Mouse (Mus musculus): ENCODE measurements at regions not wholly inside any gene's neighbourhood (a gene's known extent, or its start where the extent isn't known, plus 50 kb on each side); places are given as distances from the start of the nearest gene placed in this dataset.

GRCm38 (mm10) chr10:96520995-96521760 lies 95.6 kb upstream of the Btg1 start:
- Histone ChIP-seq H3K9ac (ENCODE audit: low read length) (no peak overlapping the region), H3K4me1 (ENCODE audit: control insufficient read depth, insufficient read depth, low read length) (no peaks in the 10 kb centered on the region), H3K4me2 (ENCODE audit: low read depth, low read length) (no peak overlapping the region), H3K27ac (ENCODE audit: low read length) (no peak overlapping the region), H3K9me3 (replicated peaks; ENCODE audit: control insufficient read depth, low read length) (no peaks in the 10 kb centered on the region), H3K36me3 (ENCODE audit: control insufficient read depth, insufficient read depth) (no peaks in the 10 kb centered on the region), H3K27me3 (ENCODE audit: control insufficient read depth, insufficient read depth, low read length) (no peaks in the 10 kb centered on the region), H3K4me3 (ENCODE audit: low read length) (no peak overlapping the region)
- no peak for ATAC-seq (replicated peaks; ENCODE audit: extremely low read depth, insufficient read depth, low FRiP score)
- 71% methylated on average over 8 of the region's 8 CpGs for WGBS

GRCm38 (mm10) chr10:96523967-96524801 lies 92.6 kb upstream of the Btg1 start:
- Histone ChIP-seq H3K4me1 (ENCODE audit: control insufficient read depth, insufficient read depth, low read length) (no peaks in the 10 kb centered on the region), H3K36me3 (ENCODE audit: control insufficient read depth, insufficient read depth) (no peaks in the 10 kb centered on the region), H3K4me3 (ENCODE audit: low read length) (no peak overlapping the region), H3K27ac (ENCODE audit: low read length) (0 out of 2 replicates have a peak overlapping the region, but pooled peaks have one; percentile 12), H3K27me3 (ENCODE audit: control insufficient read depth, insufficient read depth, low read length) (no peaks in the 10 kb centered on the region), H3K4me2 (ENCODE audit: low read depth, low read length) (peak overlapping the region; percentile 39), H3K9me3 (replicated peaks; ENCODE audit: control insufficient read depth, low read length) (no peaks in the 10 kb centered on the region), H3K9ac (ENCODE audit: low read length) (no peak overlapping the region)
- no peak; the same call in 1 of the 2 replicates for ATAC-seq (replicated peaks; ENCODE audit: extremely low read depth, insufficient read depth, low FRiP score)
- WGBS, result 52% methylated on average over 20 of the region's 20 CpGs

GRCm38 (mm10) chr10:96527864-96528263 lies 88.9 kb upstream of the Btg1 start:
- no peaks in the 10 kb centered on the region for H3K36me3 ChIP-seq (ENCODE audit: control insufficient read depth, insufficient read depth)
- H3K4me1 ChIP-seq (ENCODE audit: control insufficient read depth, insufficient read depth, low read length), result no peaks in the 10 kb centered on the region
- H3K4me2 ChIP-seq (ENCODE audit: low read depth, low read length), result no peak overlapping the region
- ATAC-seq (replicated peaks; ENCODE audit: extremely low read depth, insufficient read depth, low FRiP score), result no peak
- H3K27ac ChIP-seq (ENCODE audit: low read length), result no peak overlapping the region
- no peak overlapping the region for H3K4me3 ChIP-seq (ENCODE audit: low read length)
- no peak overlapping the region for H3K9ac ChIP-seq (ENCODE audit: low read length)
- 89% methylated on average over 3 of the region's 3 CpGs for WGBS
- H3K9me3 ChIP-seq (replicated peaks; ENCODE audit: control insufficient read depth, low read length), result no peaks in the 10 kb centered on the region
- no peaks in the 10 kb centered on the region for H3K27me3 ChIP-seq (ENCODE audit: control insufficient read depth, insufficient read depth, low read length)

GRCm38 (mm10) chr10:96534547-96535124 lies 82.2 kb upstream of the Btg1 start:
- Histone ChIP-seq H3K9me3 (replicated peaks; ENCODE audit: control insufficient read depth, low read length) (no peaks in the 10 kb centered on the region), H3K4me1 (ENCODE audit: control insufficient read depth, insufficient read depth, low read length) (no peaks in the 10 kb centered on the region), H3K4me2 (ENCODE audit: low read depth, low read length) (no peak overlapping the region), H3K27me3 (ENCODE audit: control insufficient read depth, insufficient read depth, low read length) (no peaks in the 10 kb centered on the region), H3K36me3 (ENCODE audit: control insufficient read depth, insufficient read depth) (no peaks in the 10 kb centered on the region), H3K27ac (ENCODE audit: low read length) (no peak overlapping the region), H3K9ac (ENCODE audit: low read length) (no peak overlapping the region), H3K4me3 (ENCODE audit: low read length) (no peak overlapping the region)
- no peak for ATAC-seq (replicated peaks; ENCODE audit: extremely low read depth, insufficient read depth, low FRiP score)
- WGBS, result 88% methylated on average over 7 of the region's 7 CpGs

- ATAC-seq (replicated peaks; ENCODE audit: extremely low read depth, insufficient read depth, low FRiP score), result no peak
- Histone ChIP-seq H3K27ac (ENCODE audit: low read length) (no peak overlapping the region), H3K9ac (ENCODE audit: low read length) (no peak overlapping the region), H3K27me3 (ENCODE audit: control insufficient read depth, insufficient read depth, low read length) (no peaks in the 10 kb centered on the region), H3K4me3 (ENCODE audit: low read length) (no peak overlapping the region), H3K4me2 (ENCODE audit: low read depth, low read length) (no peak overlapping the region), H3K4me1 (ENCODE audit: control insufficient read depth, insufficient read depth, low read length) (no peaks in the 10 kb centered on the region), H3K36me3 (ENCODE audit: control insufficient read depth, insufficient read depth) (no peaks in the 10 kb centered on the region), H3K9me3 (replicated peaks; ENCODE audit: control insufficient read depth, low read length) (no peaks in the 10 kb centered on the region)
- 30% methylated on average over 9 of the region's 9 CpGs for WGBS
These were observed 81.3 kb upstream of the Btg1 start for GRCm38 (mm10) chr10:96535461-96535860.

GRCm38 (mm10) chr10:96540828-96541227 lies 76.0 kb upstream of the Btg1 start:
- Histone ChIP-seq H3K4me3 (ENCODE audit: low read length) (no peak overlapping the region), H3K36me3 (ENCODE audit: control insufficient read depth, insufficient read depth) (no peaks in the 10 kb centered on the region), H3K4me1 (ENCODE audit: control insufficient read depth, insufficient read depth, low read length) (no peaks in the 10 kb centered on the region), H3K27ac (ENCODE audit: low read length) (no peak overlapping the region), H3K9me3 (replicated peaks; ENCODE audit: control insufficient read depth, low read length) (no peaks in the 10 kb centered on the region), H3K4me2 (ENCODE audit: low read depth, low read length) (no peak overlapping the region), H3K9ac (ENCODE audit: low read length) (no peak overlapping the region), H3K27me3 (ENCODE audit: control insufficient read depth, insufficient read depth, low read length) (no peaks in the 10 kb centered on the region)
- ATAC-seq (replicated peaks; ENCODE audit: extremely low read depth, insufficient read depth, low FRiP score), result no peak
- 93% methylated on average over 2 of the region's 2 CpGs for WGBS

GRCm38 (mm10) chr10:96545312-96545711 lies 71.5 kb upstream of the Btg1 start:
- Histone ChIP-seq H3K9me3 (replicated peaks; ENCODE audit: control insufficient read depth, low read length) (no peaks in the 10 kb centered on the region), H3K27ac (ENCODE audit: low read length) (no peak overlapping the region), H3K4me3 (ENCODE audit: low read length) (no peak overlapping the region), H3K36me3 (ENCODE audit: control insufficient read depth, insufficient read depth) (no peaks in the 10 kb centered on the region), H3K27me3 (ENCODE audit: control insufficient read depth, insufficient read depth, low read length) (no peaks in the 10 kb centered on the region), H3K9ac (ENCODE audit: low read length) (no peak overlapping the region), H3K4me1 (ENCODE audit: control insufficient read depth, insufficient read depth, low read length) (no peaks in the 10 kb centered on the region), H3K4me2 (ENCODE audit: low read depth, low read length) (no peak overlapping the region)
- 84% methylated on average over 6 of the region's 6 CpGs for WGBS
- ATAC-seq (replicated peaks; ENCODE audit: extremely low read depth, insufficient read depth, low FRiP score), result no peak

- no peak overlapping the region for H3K27ac ChIP-seq (ENCODE audit: low read length)
- 79% methylated on average over 2 of the region's 2 CpGs for WGBS
- H3K4me3 ChIP-seq (ENCODE audit: low read length), result no peak overlapping the region
- no peaks in the 10 kb centered on the region for H3K9me3 ChIP-seq (replicated peaks; ENCODE audit: control insufficient read depth, low read length)
- ATAC-seq (replicated peaks; ENCODE audit: extremely low read depth, insufficient read depth, low FRiP score), result no peak
- no peaks in the 10 kb centered on the region for H3K36me3 ChIP-seq (ENCODE audit: control insufficient read depth, insufficient read depth)
- no peak overlapping the region for H3K9ac ChIP-seq (ENCODE audit: low read length)
- no peaks in the 10 kb centered on the region for H3K27me3 ChIP-seq (ENCODE audit: control insufficient read depth, insufficient read depth, low read length)
- no peak overlapping the region for H3K4me2 ChIP-seq (ENCODE audit: low read depth, low read length)
- no peaks in the 10 kb centered on the region for H3K4me1 ChIP-seq (ENCODE audit: control insufficient read depth, insufficient read depth, low read length)
These were observed 70.9 kb upstream of the Btg1 start for GRCm38 (mm10) chr10:96545761-96546388.

All from heart, embryonic 16.5 days (tissue).